Mouse (Mus musculus): ENCODE data around the gene Mgea5. TPM values are rescaled to one million over a fixed set of nuclear protein-coding genes. Genes with fewer than 3 reads are reported as not detected.

The Mgea5 gene
- total RNA-seq, 4 experiments from 2014 or later, result 70.7 to 85.5 (median 82.4) TPM

GRCm38 (mm10) chr19:45748691-45749242 lies 34.9 kb downstream of the Mgea5 start:
- DNase-seq (ENCODE audit: low spot score), result no peak

GRCm38 (mm10) chr19:45748206-45748605 lies 35.4 kb downstream of the Mgea5 start:
- no peak for DNase-seq (ENCODE audit: low spot score)

- peak; percentile 79 for DNase-seq (ENCODE audit: low spot score)
Observed at GRCm38 (mm10) chr19:45747028-45747867, 36.4 kb downstream of the Mgea5 start.

- peak; percentile 70 for DNase-seq (ENCODE audit: low spot score)
Observed at GRCm38 (mm10) chr19:45746153-45747020, 37.2 kb downstream of the Mgea5 start.

- DNase-seq (ENCODE audit: low spot score), result no peak
Observed at GRCm38 (mm10) chr19:45745344-45746152, 38.1 kb downstream of the Mgea5 start.

GRCm38 (mm10) chr19:45743619-45744018 lies 40.0 kb downstream of the Mgea5 start:
- DNase-seq (ENCODE audit: low spot score), result no peak

GRCm38 (mm10) chr19:45742984-45743575 lies 40.6 kb downstream of the Mgea5 start:
- no peak for DNase-seq (ENCODE audit: low spot score)

GRCm38 (mm10) chr19:45742218-45742983 lies 41.2 kb downstream of the Mgea5 start, which contains the start of gene Fgf8:
Gene Fgf8 (minus strand): TSS chr19:45742915.
- DNase-seq (ENCODE audit: low spot score), result no peak

- DNase-seq (ENCODE audit: low spot score), result no peak
Observed at GRCm38 (mm10) chr19:45741431-45742217, 42.0 kb downstream of the Mgea5 start.

GRCm38 (mm10) chr19:45740817-45741216 lies 42.8 kb downstream of the Mgea5 start:
- DNase-seq (ENCODE audit: low spot score), result no peak

- no peak for DNase-seq (ENCODE audit: low spot score)
Observed at GRCm38 (mm10) chr19:45740233-45740632, 43.4 kb downstream of the Mgea5 start.

GRCm38 (mm10) chr19:45738521-45738920 lies 45.1 kb downstream of the Mgea5 start:
- DNase-seq (ENCODE audit: low spot score), result no peak

GRCm38 (mm10) chr19:45737846-45738484 lies 45.7 kb downstream of the Mgea5 start:
- no peak for DNase-seq (ENCODE audit: low spot score)

- no peak for DNase-seq (ENCODE audit: low spot score)
Observed at GRCm38 (mm10) chr19:45737208-45737845, 46.3 kb downstream of the Mgea5 start.

GRCm38 (mm10) chr19:45736855-45737207 lies 46.8 kb downstream of the Mgea5 start:
- no peak for DNase-seq (ENCODE audit: low spot score)

GRCm38 (mm10) chr19:45736241-45736640 lies 47.4 kb downstream of the Mgea5 start:
- no peak for DNase-seq (ENCODE audit: low spot score)

GRCm38 (mm10) chr19:45734762-45735161 lies 48.9 kb downstream of the Mgea5 start:
- DNase-seq (ENCODE audit: low spot score), result no peak

GRCm38 (mm10) chr19:45734191-45734590 lies 49.4 kb downstream of the Mgea5 start:
- no peak for DNase-seq (ENCODE audit: low spot score)

Data from heart, adult 8-10 months (tissue).